Mouse (Mus musculus) hindbrain, embryonic 10.5 days (tissue): ENCODE data around the gene Eloa. TPM values are rescaled to one million over a fixed set of nuclear protein-coding genes. Genes with fewer than 3 reads are reported as not detected.

Source experiments
- DNase-seq: peaks from one replicate; pipeline ENCODE4 v3.0.0-alpha.2; 2017; ENCODE audit warnings: low spot score
- H3K27ac ChIP-seq: fragments of 300-500 bp; sonication (generic); 2 replicates; pipeline ENCODE4 v1.5.1; 2016; ENCODE audit warnings: mild to moderate bottlenecking, moderate library complexity
- H3K27me3 ChIP-seq: fragments of 300-500 bp; sonication (generic); 2 replicates; pipeline ENCODE4 v1.6.1; 2016; ENCODE audit warnings: mild to moderate bottlenecking; ENCODE audit not compliant: poor library complexity, insufficient read depth, severe bottlenecking
- H3K36me3 ChIP-seq: fragments of 300-500 bp; sonication (generic); 2 replicates; pipeline ENCODE4 v1.6.1; 2016; ENCODE audit warnings: mild to moderate bottlenecking, moderate library complexity
- H3K4me1 ChIP-seq: fragments of 300-500 bp; sonication (generic); replicated peaks from 2 replicates; pipeline ENCODE4 v1.6.1; 2016; ENCODE audit warnings: mild to moderate bottlenecking
- H3K4me3 ChIP-seq: fragments of 300-500 bp; sonication (generic); 2 replicates; pipeline ENCODE4 v1.5.1; 2016; ENCODE audit warnings: mild to moderate bottlenecking, moderate library complexity
- H3K9me3 ChIP-seq: fragments of 300-500 bp; sonication (generic); 2 replicates; pipeline ENCODE4 v1.6.1; 2016; ENCODE audit warnings: mild to moderate bottlenecking, moderate library complexity
- whole genome bisulfite sequencing: fragments of 180-500 bp; shearing (Covaris S2); methylation state at CpG from one replicate; pipeline ENCODE4 v1.1.7; 2016; 5-methylcytosine and 5-hydroxymethylcytosine counted together
- polyA plus RNA-seq: library from polyadenylated mRNA; unstranded; fragments of >200 nt; fragmentation: Nextera tagmentation; extraction: Ambion mirVana; gene quantifications from 2 replicates; pipeline ENCODE4 v1.2.1, GENCODE M21; 2016

Gene Eloa
- polyA plus RNA-seq, 1 experiment from 2014 or later, result 31.0 TPM

DNA sequence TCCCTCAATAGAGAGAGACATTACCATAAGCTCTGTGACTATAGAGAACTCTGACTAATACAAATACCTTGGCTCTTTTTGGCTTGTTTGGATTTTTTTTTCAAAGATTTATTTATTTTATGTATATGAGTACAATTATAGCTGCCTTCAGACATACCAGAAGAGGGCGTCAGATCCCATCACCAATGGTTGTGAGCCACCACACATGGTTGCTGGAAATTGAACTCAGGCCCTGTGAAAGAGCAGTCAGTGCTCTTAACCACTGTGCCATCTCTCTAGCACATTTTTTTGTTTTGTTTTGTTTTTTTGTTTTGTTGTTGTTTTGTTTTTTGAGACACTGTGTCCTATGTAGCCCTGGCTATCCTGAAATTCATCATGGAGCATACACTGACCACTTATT, 3.8 kb upstream of the Eloa start:
- DNase-seq, result no peak
- H3K27ac ChIP-seq, result no peak overlapping the region
- peaks cover 26% of the 10 kb centered on the region for H3K4me1 ChIP-seq
- H3K9me3 ChIP-seq, result no peaks in the 10 kb centered on the region
- H3K36me3 ChIP-seq, result 0 out of 2 replicates have a peak, but pooled peaks cover 3% of the 10 kb centered on the region
- H3K27me3 ChIP-seq, result no peaks in the 10 kb centered on the region
- H3K4me3 ChIP-seq, result no peak overlapping the region
- 79% methylated on average over 1 of the region's 1 CpGs for WGBS

- DNase-seq, result no peak
- no peaks in the 10 kb centered on the region for H3K27me3 ChIP-seq
- no peak overlapping the region for H3K27ac ChIP-seq
- peaks cover 30% of the 10 kb centered on the region for H3K4me1 ChIP-seq
- no peak overlapping the region for H3K4me3 ChIP-seq
- 0 out of 2 replicates have a peak, but pooled peaks cover 9% of the 10 kb centered on the region for H3K36me3 ChIP-seq
- WGBS, result 96% methylated on average over 9 of the region's 9 CpGs
- no peaks in the 10 kb centered on the region for H3K9me3 ChIP-seq
Observed at GRCm38 (mm10) chr4:136022924-136023323, 1.4 kb upstream of the Eloa start.

- Histone ChIP-seq H3K9me3 (no peaks in the 10 kb centered on the region), H3K4me3 (peak overlapping the region; percentile 100), H3K27ac (peak overlapping the region; percentile 95), H3K27me3 (no peaks in the 10 kb centered on the region), H3K4me1 (peaks cover 24% of the 10 kb centered on the region), H3K36me3 (peaks cover 19% of the 10 kb centered on the region; the same call in 1 of the 2 replicates)
- DNase-seq, result peak; percentile 16
- 1% methylated on average over 62 of the region's 62 CpGs for whole genome bisulfite sequencing
Observed at GRCm38 (mm10) chr4:136020743-136021548, 617 bp downstream of the Eloa start.

- Histone ChIP-seq H3K27ac (no peak overlapping the region), H3K27me3 (no peaks in the 10 kb centered on the region), H3K9me3 (no peaks in the 10 kb centered on the region), H3K36me3 (peaks cover 45% of the 10 kb centered on the region), H3K4me3 (no peak overlapping the region), H3K4me1 (peaks cover 16% of the 10 kb centered on the region)
- DNase-seq, result no peak
- WGBS, result 87% methylated on average over 3 of the region's 3 CpGs
Observed at GRCm38 (mm10) chr4:136016059-136016602, 5.4 kb downstream of the Eloa start.

GRCm38 (mm10) chr4:136010586-136010985, 11.0 kb downstream of the Eloa start:
- Histone ChIP-seq H3K27ac (no peak overlapping the region), H3K4me1 (no peaks in the 10 kb centered on the region), H3K27me3 (no peaks in the 10 kb centered on the region), H3K9me3 (no peaks in the 10 kb centered on the region), H3K36me3 (peaks cover 84% of the 10 kb centered on the region), H3K4me3 (no peak overlapping the region)
- no peak for DNase-seq
- 92% methylated on average over 4 of the region's 4 CpGs for WGBS

- peaks cover 97% of the 10 kb centered on the region for H3K36me3 ChIP-seq
- H3K4me1 ChIP-seq, result no peaks in the 10 kb centered on the region
- no peak overlapping the region for H3K4me3 ChIP-seq
- H3K9me3 ChIP-seq, result no peaks in the 10 kb centered on the region
- no peak for DNase-seq
- WGBS, result 87% methylated on average over 8 of the region's 8 CpGs
- no peak overlapping the region for H3K27ac ChIP-seq
- H3K27me3 ChIP-seq, result no peaks in the 10 kb centered on the region
Observed at GRCm38 (mm10) chr4:136008782-136009447, 12.6 kb downstream of the Eloa start.

- DNase-seq, result no peak
- no peaks in the 10 kb centered on the region for H3K27me3 ChIP-seq
- H3K9me3 ChIP-seq, result no peaks in the 10 kb centered on the region
- no peaks in the 10 kb centered on the region for H3K4me1 ChIP-seq
- H3K27ac ChIP-seq, result no peak overlapping the region
- H3K36me3 ChIP-seq, result peaks cover 99% of the 10 kb centered on the region
- H3K4me3 ChIP-seq, result no peak overlapping the region
- 94% methylated on average over 3 of the region's 3 CpGs for WGBS
Observed at GRCm38 (mm10) chr4:136006821-136007220, 14.7 kb downstream of the Eloa start.

DNA sequence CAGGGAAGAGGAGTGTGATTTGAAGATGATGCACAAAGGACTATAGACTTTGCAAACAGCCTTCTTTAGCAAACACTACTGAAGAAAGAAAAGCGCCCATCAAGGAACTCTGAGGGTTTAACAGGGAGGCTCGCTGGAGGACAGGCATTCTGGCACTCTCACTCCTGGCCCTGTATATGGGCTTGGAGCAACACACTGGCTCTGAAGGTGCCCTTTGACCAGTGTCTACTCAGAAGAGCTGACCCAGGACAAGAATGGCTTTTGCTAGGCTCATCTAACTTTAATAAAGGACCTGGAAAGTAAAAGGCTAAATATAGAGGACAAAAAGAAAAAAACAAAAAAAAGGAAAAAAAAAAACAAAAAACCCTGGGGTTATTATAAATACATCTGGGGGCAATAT, 16.6 kb downstream of the Eloa start:
- Histone ChIP-seq H3K27ac (no peak overlapping the region), H3K4me1 (no peaks in the 10 kb centered on the region), H3K9me3 (no peaks in the 10 kb centered on the region), H3K36me3 (peaks cover 91% of the 10 kb centered on the region), H3K27me3 (no peaks in the 10 kb centered on the region), H3K4me3 (no peak overlapping the region)
- no peak for DNase-seq
- WGBS, result 93% methylated on average over 2 of the region's 2 CpGs

DNA sequence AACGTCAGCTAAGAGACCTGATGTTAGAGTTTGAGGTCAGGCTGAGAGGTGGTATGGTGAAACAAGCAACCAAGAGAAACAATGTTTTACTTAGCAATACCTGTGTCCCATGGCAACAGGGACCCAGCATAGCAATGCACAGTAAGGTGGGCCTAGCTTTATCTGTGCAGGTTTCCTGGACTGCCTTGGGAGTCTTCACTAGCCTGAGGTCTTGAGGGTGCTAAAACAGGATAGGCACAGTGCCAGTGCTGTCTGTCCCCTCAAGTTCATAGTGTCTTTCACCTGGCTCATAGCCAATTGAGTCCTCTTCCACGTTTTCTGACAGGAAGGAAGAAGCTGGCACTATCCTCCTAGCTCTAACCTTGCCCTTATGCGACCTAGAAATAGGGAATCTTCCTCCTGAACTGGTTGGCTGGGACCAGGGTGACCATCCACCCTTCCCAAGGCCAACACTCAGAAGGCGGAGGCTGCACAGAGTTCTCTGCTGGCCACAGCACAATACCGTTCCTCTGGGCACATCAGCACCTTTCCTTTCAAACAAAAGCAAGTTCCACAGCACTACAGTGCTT, 17.4 kb downstream of the Eloa start:
- Histone ChIP-seq H3K4me1 (no peaks in the 10 kb centered on the region), H3K9me3 (no peaks in the 10 kb centered on the region), H3K36me3 (peaks cover 83% of the 10 kb centered on the region), H3K27ac (no peak overlapping the region), H3K27me3 (no peaks in the 10 kb centered on the region), H3K4me3 (no peak overlapping the region)
- WGBS, result 91% methylated on average over 5 of the region's 5 CpGs
- DNase-seq, result no peak

- Histone ChIP-seq H3K4me3 (no peak overlapping the region), H3K27me3 (no peaks in the 10 kb centered on the region), H3K4me1 (no peaks in the 10 kb centered on the region), H3K27ac (no peak overlapping the region), H3K36me3 (no peaks in the 10 kb centered on the region), H3K9me3 (peaks cover 11% of the 10 kb centered on the region)
- DNase-seq, result no peak
- WGBS, result 88% methylated on average over 4 of the region's 4 CpGs
Observed at GRCm38 (mm10) chr4:135995118-135995517, 26.4 kb downstream of the Eloa start.

DNA sequence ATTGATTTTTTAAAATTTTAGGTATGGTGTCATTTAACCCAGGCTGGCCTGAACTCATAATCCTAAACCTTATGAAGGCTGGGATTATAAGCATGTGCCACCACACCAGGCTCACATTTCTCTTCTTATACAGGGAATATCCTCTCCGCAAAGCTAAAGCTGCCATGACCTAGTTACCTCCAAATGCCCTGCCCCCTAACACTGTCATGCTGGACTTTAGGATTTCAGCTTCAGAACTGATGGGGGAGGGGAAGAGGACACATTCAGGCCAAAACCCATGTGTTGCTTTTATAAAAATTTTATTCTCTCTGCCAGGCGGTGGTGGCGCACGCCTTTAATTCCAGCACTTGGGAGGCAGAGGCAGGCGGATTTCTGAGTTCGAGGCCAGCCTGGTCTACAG, 27.6 kb downstream of the Eloa start:
- Histone ChIP-seq H3K9me3 (peaks cover 11% of the 10 kb centered on the region), H3K27me3 (no peaks in the 10 kb centered on the region), H3K4me3 (no peak overlapping the region), H3K27ac (no peak overlapping the region), H3K36me3 (no peaks in the 10 kb centered on the region), H3K4me1 (no peaks in the 10 kb centered on the region)
- WGBS, result 94% methylated on average over 6 of the region's 6 CpGs
- no peak for DNase-seq

DNA sequence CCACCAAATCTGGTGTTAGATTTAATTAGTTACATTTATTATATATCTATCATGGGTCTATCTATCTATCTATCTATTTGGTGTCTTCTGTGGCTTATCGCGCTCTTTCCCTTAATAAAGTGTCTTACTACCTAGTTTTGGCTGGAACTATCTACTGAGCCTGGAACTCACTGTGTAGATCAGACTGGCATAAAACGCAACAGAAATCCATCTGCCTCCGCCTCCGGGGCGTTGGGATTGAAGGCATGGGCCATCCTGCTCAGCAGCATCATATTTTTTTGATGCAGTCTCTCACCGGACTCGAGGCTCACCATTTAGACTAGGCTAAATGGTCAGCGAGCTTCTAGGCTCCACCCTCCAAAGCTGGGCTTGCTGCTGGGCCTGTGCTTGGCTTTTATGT, 33.8 kb downstream of the Eloa start:
- DNase-seq, result no peak
- Histone ChIP-seq H3K27me3 (no peaks in the 10 kb centered on the region), H3K27ac (peak overlapping the region; percentile 95), H3K9me3 (no peaks in the 10 kb centered on the region), H3K4me3 (peak overlapping the region; percentile 95), H3K36me3 (peaks cover 30% of the 10 kb centered on the region), H3K4me1 (peaks cover 30% of the 10 kb centered on the region)
- 74% methylated on average over 9 of the region's 9 CpGs for WGBS
